Mouse (Mus musculus) forebrain, embryonic 14.5 days (tissue): ENCODE results near the gene Psmc5. TPM values are rescaled to one million over a fixed set of nuclear protein-coding genes. Genes with fewer than 3 reads are reported as not detected.
"Not testable (repeated sequence)": the region's sequence is repeated elsewhere in the genome, so short reads cannot be mapped to it uniquely, and the experiment has no call there.

ENCODE experiments used
- ATAC-seq: fragments of 200-750 bp; cut with Nextera tagmentation; 2 replicates; pipeline ENCODE4 v1.8.0; 2017; ENCODE audit warnings: mild to moderate bottlenecking, moderate library complexity
- DNase-seq: peaks from one replicate; pipeline ENCODE4 v3.0.0-alpha.2; 2015; ENCODE audit warnings: low spot score
- H3K27ac ChIP-seq: fragments of 300-500 bp; sonication (generic); 2 replicates; pipeline ENCODE4 v1.5.1; 2014; ENCODE audit warnings: low read depth, mild to moderate bottlenecking, control low read depth, low read length, moderate library complexity
- H3K27me3 ChIP-seq: fragments of 300-500 bp; sonication (generic); replicated peaks from 2 replicates; pipeline ENCODE4 v1.6.1; 2014; ENCODE audit warnings: low read length, control low read depth, mixed read lengths; ENCODE audit not compliant: control insufficient read depth, insufficient read depth
- H3K36me3 ChIP-seq: fragments of 300-500 bp; sonication (generic); 2 replicates; pipeline ENCODE4 v1.6.1; 2014; ENCODE audit warnings: low read length, control low read depth; ENCODE audit not compliant: control insufficient read depth, insufficient read depth
- H3K4me1 ChIP-seq: fragments of 300-500 bp; sonication (generic); 2 replicates; pipeline ENCODE4 v1.6.1; 2014; ENCODE audit warnings: antibody characterized with exemption, low read length, control low read depth; ENCODE audit not compliant: control insufficient read depth, insufficient read depth
- H3K4me2 ChIP-seq: fragments of 300-500 bp; sonication (generic); 2 replicates; pipeline ENCODE4 v1.6.1; 2014; ENCODE audit warnings: mild to moderate bottlenecking, control low read depth, low read length
- H3K4me3 ChIP-seq: fragments of 300-500 bp; sonication (generic); 2 replicates; pipeline ENCODE4 v1.5.1; 2014; ENCODE audit warnings: low read depth, low read length, control low read depth
- H3K9ac ChIP-seq: fragments of 300-500 bp; sonication (generic); 2 replicates; pipeline ENCODE4 v1.6.1; 2014; ENCODE audit warnings: mild to moderate bottlenecking, low read length, control low read depth, moderate library complexity
- H3K9me3 ChIP-seq: fragments of 300-500 bp; sonication (generic); replicated peaks from 2 replicates; pipeline ENCODE4 v1.6.1; 2016; ENCODE audit warnings: low read length, control low read depth, mixed read lengths; ENCODE audit not compliant: control insufficient read depth
- whole genome bisulfite sequencing: fragments of 180-500 bp; shearing (Covaris S2); extraction: QIAGEN DNeasy Blood & Tissue Kit; methylation state at CpG from one replicate; pipeline ENCODE4 v1.1.7; 2014; 5-methylcytosine and 5-hydroxymethylcytosine counted together
- polyA plus RNA-seq: library from polyadenylated mRNA; unstranded; fragments of >200 nt; fragmentation: Nextera tagmentation; extraction: Ambion mirVana; gene quantifications from 2 replicates; pipeline ENCODE4 v1.2.1, GENCODE M21; 2014

Psmc5 gene
- 279 and 286 TPM in 2 replicates for polyA plus RNA-seq

DNA sequence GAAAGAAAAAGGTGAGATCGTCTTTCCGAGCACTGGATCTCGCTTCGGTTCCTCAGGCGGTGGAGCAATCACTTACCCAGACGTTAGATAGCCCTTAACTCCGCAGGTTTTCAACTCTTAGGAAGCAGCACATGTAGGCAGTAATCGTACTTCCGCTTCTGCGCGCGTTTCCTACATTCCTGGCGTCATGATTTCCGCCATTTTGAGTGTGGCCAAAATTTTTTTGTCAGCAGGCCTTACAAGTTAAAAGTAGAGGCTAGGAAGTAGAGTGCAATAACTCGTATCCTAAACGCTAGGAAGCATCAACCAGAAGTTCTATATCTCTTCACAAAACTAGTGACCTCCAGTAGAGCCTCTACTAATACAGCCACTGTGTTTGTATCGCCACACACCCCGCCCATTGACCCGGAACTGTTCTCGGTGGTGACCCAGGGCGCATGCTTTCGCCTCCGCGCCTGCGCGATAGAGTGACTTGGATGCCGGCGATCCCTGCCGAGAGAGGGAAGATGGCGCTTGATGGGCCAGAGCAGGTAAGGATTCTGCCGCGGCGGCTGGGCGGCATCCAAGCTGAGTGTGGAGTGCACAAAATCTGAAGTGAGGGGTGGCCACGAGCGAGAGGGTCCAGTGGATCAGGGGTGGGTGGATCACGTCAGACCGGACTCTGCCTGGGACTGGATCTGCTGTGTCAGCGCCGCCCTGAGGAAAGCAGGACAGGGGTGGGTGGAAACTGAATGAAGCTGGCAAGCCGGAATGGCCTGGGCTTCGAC, at the start of gene Psmc5, which contains the start of gene Ftsj3:
TSS of gene Psmc5 (plus strand) at position 470 of the 767 bp plus-strand sequence.
TSS of gene Ftsj3 (minus strand) at position 395 of the 767 bp plus-strand sequence.
- peak within 1 kb of the TSS; percentile 76 for H3K27ac ChIP-seq
- peaks cover 16% of the 10 kb centered on the region for H3K4me1 ChIP-seq
- H3K27me3 ChIP-seq: no peaks in the 10 kb centered on the region
- H3K4me3 ChIP-seq: peak within 1 kb of the TSS; percentile 79
- peak within 1 kb of the TSS; percentile 87 for H3K9ac ChIP-seq
- no peaks in the 10 kb centered on the region for H3K9me3 ChIP-seq
- DNase-seq (peak; percentile 98), ATAC-seq (peak; percentile 96)
- peak within 1 kb of the TSS; percentile 98 for H3K4me2 ChIP-seq
- H3K36me3 ChIP-seq: peaks cover 48% of the 10 kb centered on the region
- WGBS: 0% methylated on average over 42 of the region's 42 CpGs

DNA sequence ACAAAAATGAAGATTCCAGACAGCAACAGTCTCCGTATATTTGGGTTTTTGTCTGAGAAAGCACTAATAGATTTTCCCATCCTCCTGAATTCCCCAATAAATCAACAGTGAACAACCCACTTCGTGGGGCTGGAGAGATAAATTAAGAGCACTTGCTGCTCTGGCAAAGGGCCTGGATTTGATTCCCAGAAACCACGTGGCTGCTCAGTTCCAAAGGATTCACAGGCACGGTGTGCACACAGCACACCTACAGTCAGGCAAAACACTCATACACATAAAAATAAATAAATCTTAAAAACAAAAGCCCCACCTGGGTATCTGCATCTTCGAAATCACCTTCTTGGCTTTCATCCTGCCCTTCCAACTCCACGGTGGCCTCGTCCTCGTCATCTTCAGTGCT, 43.2 kb upstream of the Psmc5 start:
- 94% methylated on average over 8 of the region's 8 CpGs for WGBS
- Histone ChIP-seq H3K9me3 (no peaks in the 10 kb centered on the region), H3K4me3 (no peak overlapping the region), H3K4me2 (no peak overlapping the region), H3K36me3 (peaks cover 54% of the 10 kb centered on the region), H3K9ac (no peak overlapping the region), H3K27ac (no peak overlapping the region), H3K27me3 (no peaks in the 10 kb centered on the region), H3K4me1 (peaks cover 9% of the 10 kb centered on the region)
- ATAC-seq (no peak), DNase-seq (no peak)

DNA sequence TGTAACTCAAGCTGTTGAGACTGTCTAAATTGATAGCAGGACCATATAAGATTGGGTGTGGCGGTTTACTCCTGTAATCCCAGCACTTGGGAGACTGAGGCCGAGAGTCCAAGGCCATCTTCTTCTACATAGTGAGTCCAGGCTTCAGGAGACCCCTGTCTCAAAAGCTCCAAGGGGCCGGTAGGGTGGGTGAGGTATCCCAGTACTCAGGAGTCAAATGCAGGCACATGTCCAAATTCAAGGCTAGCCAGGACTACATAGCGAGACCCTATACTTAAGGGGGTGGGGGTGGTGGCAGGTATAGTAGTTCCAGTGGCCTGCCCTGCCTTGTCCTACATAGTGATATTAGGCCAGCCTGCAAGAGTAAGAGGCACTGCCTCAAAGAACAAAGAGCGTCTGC, 41.1 kb upstream of the Psmc5 start:
- no peak overlapping the region for H3K27ac ChIP-seq
- no peaks in the 10 kb centered on the region for H3K27me3 ChIP-seq
- peaks cover 33% of the 10 kb centered on the region for H3K36me3 ChIP-seq
- H3K9me3 ChIP-seq: no peaks in the 10 kb centered on the region
- peak overlapping the region; percentile 99; the same call in 1 of the 2 replicates for H3K4me3 ChIP-seq
- WGBS: 90% methylated on average over 5 of the region's 5 CpGs
- ATAC-seq: no peak
- peaks cover 20% of the 10 kb centered on the region for H3K4me1 ChIP-seq
- DNase-seq: no peak
- no peak overlapping the region; the same call in 1 of the 2 replicates for H3K9ac ChIP-seq
- peak overlapping the region; percentile 83 for H3K4me2 ChIP-seq

DNA sequence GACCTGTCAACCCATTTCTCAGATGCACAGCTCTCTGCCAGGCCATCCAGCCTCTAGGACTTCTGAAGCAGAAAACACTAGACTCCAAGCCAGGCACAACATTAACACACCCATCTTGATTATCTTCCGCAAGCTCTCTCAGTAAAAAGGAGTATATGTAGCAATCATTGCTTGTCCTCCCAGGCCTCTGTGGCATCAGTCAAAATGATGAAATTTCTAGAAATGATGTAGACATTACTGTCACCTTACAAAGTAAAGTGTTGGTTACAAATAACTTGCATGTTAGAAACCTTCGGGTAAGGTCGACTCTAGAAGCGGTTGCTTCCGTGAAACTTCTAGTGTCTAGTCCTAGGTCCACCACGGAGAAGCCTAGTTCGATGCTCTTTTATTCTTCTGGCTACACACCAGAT, 40.5 kb upstream of the Psmc5 start:
- H3K4me1 ChIP-seq: peaks cover 22% of the 10 kb centered on the region
- peak overlapping the region; percentile 95; the same call in 1 of the 2 replicates for H3K27ac ChIP-seq
- ATAC-seq (no peak), DNase-seq (no peak)
- H3K4me3 ChIP-seq: peak overlapping the region; percentile 99
- H3K9ac ChIP-seq: peak overlapping the region; percentile 80
- WGBS: 31% methylated on average over 7 of the region's 7 CpGs
- peak overlapping the region; percentile 83 for H3K4me2 ChIP-seq
- H3K36me3 ChIP-seq: peaks cover 28% of the 10 kb centered on the region
- H3K9me3 ChIP-seq: no peaks in the 10 kb centered on the region
- H3K27me3 ChIP-seq: no peaks in the 10 kb centered on the region

DNA sequence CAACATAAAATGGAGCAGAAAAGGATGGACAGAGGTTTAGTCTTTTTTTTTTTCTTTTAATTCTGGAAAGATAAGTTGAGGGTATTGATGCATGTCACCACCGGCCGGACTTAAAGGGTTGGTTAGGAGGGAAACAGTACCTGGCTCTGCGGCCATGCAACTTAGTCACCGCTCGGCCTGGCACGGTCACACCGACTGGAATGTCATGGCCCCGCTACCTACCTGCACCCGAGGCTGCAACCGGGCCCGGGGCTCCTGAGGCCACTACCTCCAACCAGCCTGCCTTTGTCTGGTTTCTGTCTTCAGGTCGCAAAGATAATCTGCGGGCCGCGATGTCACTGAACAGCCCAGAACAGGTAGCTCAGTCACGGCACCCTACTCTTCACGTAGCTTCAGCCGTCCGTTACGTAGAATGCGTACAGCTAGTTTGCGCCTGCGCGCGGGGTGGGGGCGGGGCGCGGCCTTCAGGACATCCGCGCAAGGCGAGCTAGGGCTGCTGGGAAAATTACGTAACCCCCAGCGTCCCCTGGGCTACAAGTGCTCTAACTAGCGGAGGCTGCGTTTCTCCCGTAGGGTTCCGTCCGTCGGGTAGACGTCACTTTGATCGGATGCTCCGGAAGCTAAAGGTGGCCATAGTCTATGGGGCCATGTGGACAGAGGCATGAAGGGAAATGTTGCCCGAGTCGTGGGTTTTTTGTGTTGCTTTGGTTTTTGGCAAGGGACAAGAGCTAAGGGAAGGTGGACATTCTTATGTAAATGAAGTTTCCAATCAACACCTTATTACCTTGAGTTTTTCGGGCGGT, 39.8 kb upstream of the Psmc5 start, which contains the start of gene Ccdc47:
TSS of gene Ccdc47 (minus strand) at position 418 of the 803 bp plus-strand sequence.
- peak within 1 kb of the TSS; percentile 99 for H3K4me3 ChIP-seq
- H3K36me3 ChIP-seq: peaks cover 22% of the 10 kb centered on the region
- H3K4me1 ChIP-seq: peaks cover 24% of the 10 kb centered on the region
- H3K27me3 ChIP-seq: no peaks in the 10 kb centered on the region
- H3K4me2 ChIP-seq: peak within 1 kb of the TSS; percentile 83
- no peaks in the 10 kb centered on the region for H3K9me3 ChIP-seq
- ATAC-seq (peak; percentile 97), DNase-seq (peak; percentile 100)
- H3K27ac ChIP-seq: peak within 1 kb of the TSS; percentile 95
- under 1% methylated on average over 46 of the region's 46 CpGs for WGBS
- H3K9ac ChIP-seq: peak within 1 kb of the TSS; percentile 96

DNA sequence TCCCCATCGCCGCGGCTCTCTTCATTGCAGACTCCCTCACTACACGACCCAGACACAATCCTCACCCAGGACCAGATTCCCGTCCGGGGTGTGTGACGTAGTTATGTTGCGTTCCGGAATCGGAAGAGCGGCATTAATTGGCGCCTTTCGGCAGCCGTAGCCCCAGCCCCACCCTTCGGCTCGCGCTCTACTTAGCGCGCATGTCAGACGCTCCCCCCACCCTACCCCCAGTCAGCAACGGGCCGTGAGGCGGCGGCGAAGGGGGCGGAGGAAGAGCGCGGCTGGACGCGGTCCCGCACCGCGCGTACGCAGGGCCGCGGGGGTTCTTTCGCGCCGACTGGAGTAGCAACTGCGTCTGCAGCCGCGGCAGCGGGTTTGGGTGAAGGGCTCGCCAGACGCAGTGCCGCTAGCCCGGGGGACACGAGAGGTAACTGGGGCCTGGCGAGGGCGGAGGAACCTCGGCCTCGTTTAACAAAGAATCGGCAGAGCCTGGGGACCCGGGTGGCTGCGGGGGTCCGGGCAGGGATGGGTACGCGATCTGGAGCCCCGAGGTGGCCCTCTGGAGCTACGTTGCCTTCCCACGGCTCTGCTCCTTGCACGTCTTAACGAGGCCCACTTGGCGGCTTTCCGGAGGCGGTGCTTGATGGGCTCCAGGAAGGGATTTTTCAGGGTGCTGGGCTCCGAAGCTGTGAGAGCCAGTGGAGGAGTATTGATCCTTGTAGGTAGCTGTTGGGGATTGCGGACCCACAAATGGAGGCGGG, 39.0 kb upstream of the Psmc5 start, which contains the start of gene Ddx42:
TSS of gene Ddx42 (plus strand) at position 197 of the 761 bp plus-strand sequence.
- H3K4me2 ChIP-seq: peak within 1 kb of the TSS; percentile 83
- H3K9me3 ChIP-seq: no peaks in the 10 kb centered on the region
- peak; percentile 95 for ATAC-seq
- peak within 1 kb of the TSS; percentile 99 for H3K4me3 ChIP-seq
- H3K4me1 ChIP-seq: peaks cover 24% of the 10 kb centered on the region
- no peaks in the 10 kb centered on the region for H3K27me3 ChIP-seq
- peaks cover 15% of the 10 kb centered on the region for H3K36me3 ChIP-seq
- 2% methylated on average over 70 of the region's 70 CpGs for WGBS
- H3K9ac ChIP-seq: peak within 1 kb of the TSS; percentile 96
- peak within 1 kb of the TSS; percentile 95 for H3K27ac ChIP-seq
- DNase-seq: peak; percentile 99

DNA sequence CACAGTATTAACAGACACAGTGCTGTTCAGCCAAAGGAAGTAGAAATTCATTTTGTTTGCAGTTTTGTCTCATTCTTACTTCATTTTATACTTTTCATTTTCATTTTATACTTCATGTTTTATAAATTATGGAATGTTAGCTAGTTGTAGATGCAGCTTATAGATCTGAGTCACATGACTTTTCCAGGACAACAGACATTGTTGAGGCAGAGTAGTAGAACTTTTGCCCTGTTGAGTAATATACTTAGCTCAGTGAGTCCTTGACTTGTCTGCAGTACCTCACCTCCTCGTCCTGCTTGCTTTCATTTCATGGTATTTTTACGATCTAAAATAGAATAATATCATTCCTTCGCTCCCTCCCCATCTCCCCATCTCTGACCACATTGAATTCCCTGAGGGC, 35.4 kb upstream of the Psmc5 start:
- H3K4me1 ChIP-seq: peaks cover 17% of the 10 kb centered on the region
- no peak overlapping the region for H3K4me2 ChIP-seq
- ATAC-seq (no peak), DNase-seq (no peak)
- H3K27me3 ChIP-seq: no peaks in the 10 kb centered on the region
- no peak overlapping the region for H3K27ac ChIP-seq
- H3K36me3 ChIP-seq: peaks cover 16% of the 10 kb centered on the region
- no peak overlapping the region for H3K9ac ChIP-seq
- 96% methylated on average over 3 of the region's 3 CpGs for WGBS
- no peak overlapping the region for H3K4me3 ChIP-seq
- no peaks in the 10 kb centered on the region for H3K9me3 ChIP-seq

DNA sequence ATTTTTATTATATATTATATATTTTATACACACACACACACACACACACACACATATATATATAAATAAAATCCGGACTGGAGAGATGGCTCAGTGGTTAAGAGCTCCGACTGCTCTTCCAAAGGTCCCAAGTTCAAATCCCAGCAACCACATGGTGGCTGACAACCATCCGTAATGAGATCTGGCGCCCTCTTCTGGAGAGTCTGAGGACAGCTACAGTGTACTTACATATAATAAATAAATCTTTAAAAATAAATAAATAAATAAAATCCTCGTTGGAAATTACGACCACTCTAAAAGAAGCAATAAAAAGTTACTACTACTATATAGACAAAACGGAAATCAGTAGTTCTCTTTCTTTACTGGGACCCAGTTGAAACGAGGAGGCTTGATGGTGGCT, 22.0 kb upstream of the Psmc5 start:
- peaks cover 70% of the 10 kb centered on the region for H3K36me3 ChIP-seq
- not testable (repeated sequence) for H3K4me2 ChIP-seq, H3K9ac ChIP-seq, H3K9me3 ChIP-seq, H3K27me3 ChIP-seq, DNase-seq, ATAC-seq, H3K4me1 ChIP-seq, H3K4me3 ChIP-seq, H3K27ac ChIP-seq
- WGBS: 83% methylated on average over 8 of the region's 8 CpGs
